Mouse (Mus musculus): ENCODE results near the gene Nol4l.
A peak's percentile ranks its signal among the peaks of the same experiment; 100 is the strongest.

Gene Nol4l

GRCm38 (mm10) chr2:153445137-153446016 is 84.4 kb downstream of the Nol4l start:
- DNase-seq (ENCODE audit: extremely low spot score) = peak; percentile 51

GRCm38 (mm10) chr2:153444254-153445136 is 85.3 kb downstream of the Nol4l start:
- peak; percentile 87 for DNase-seq (ENCODE audit: extremely low spot score)

DNA sequence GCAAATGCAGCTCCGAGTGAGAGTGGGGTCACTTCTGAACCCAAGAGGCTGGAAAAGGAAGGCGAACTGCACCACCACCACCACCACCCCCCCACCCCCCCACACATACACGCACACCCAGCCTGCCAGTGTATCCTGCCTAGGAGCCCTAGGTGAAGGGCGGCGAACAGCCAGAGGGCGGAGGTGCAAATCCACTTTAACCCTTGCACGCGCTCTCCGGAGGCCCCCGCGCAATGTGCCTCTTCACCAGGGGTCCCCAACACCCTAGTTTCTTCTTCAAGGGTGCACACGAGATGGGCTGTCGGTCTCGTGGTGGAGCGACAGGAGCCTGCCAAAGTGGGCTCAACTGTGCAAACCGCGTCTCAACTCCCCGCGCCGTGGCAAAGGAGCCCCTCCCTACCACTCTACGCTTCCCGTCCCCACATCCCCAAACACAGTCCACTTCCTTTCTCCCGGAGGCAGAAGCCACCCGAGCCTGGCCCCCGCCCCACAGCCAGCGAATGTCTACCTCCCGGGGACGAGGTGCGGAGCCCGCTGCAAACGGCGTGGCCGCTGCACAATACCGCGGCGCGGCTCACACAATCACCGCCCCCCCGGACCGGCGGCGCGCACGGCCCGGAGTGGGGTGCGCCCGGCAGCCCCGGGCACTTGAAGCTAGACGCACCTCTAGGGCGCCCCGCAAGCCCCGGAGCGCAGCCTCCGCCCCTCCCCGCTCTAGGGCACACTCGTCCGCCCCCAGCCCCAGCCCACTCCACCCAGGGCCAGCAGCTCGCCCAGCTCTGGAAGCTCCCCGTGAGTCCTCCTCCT is 86.1 kb downstream of the Nol4l start:
- no peak for DNase-seq (ENCODE audit: extremely low spot score)

- peak; percentile 43 for DNase-seq (ENCODE audit: extremely low spot score)
Measured at GRCm38 (mm10) chr2:153442720-153443119, 87.1 kb downstream of the Nol4l start.

- no peak for DNase-seq (ENCODE audit: extremely low spot score)
Measured at GRCm38 (mm10) chr2:153441228-153441627, 88.5 kb downstream of the Nol4l start.

GRCm38 (mm10) chr2:153440755-153441154 is 89.0 kb downstream of the Nol4l start:
- no peak for DNase-seq (ENCODE audit: extremely low spot score)

- no peak for DNase-seq (ENCODE audit: extremely low spot score)
Measured at GRCm38 (mm10) chr2:153437306-153437659, 92.5 kb downstream of the Nol4l start.

DNA sequence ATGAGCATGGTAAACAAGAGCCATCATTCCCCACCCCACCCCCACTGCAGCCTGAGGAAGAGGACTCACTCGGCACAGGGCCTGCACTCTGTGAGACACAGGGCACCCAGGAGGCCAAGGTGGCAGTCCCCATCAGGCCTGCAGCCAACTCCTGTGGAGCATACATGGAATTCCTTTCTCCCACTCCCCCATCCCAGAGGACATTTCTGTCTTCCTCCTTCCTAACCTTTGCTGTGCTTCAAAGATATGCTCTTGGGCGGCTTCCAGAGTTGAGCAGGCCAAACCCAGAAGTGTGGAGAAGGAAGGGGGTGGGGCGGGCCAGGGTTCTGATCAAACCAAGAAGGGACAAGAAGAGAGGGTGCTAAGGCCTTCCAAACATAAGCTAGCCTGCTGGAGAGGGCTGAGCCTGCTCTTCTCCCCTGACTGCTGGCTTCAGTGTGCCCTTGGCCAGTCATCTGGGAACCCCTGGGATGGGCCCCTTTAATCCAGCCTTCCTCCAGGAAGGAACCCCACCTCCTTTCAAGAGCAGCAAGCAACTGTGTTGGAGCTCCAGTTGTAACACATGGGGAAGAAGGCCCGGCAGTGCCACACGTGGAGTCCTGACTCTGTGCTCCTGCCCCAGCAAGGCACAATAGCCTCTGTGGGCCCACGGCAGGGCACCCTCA is 93.0 kb downstream of the Nol4l start:
- DNase-seq (ENCODE audit: extremely low spot score) = peak; percentile 41

DNA sequence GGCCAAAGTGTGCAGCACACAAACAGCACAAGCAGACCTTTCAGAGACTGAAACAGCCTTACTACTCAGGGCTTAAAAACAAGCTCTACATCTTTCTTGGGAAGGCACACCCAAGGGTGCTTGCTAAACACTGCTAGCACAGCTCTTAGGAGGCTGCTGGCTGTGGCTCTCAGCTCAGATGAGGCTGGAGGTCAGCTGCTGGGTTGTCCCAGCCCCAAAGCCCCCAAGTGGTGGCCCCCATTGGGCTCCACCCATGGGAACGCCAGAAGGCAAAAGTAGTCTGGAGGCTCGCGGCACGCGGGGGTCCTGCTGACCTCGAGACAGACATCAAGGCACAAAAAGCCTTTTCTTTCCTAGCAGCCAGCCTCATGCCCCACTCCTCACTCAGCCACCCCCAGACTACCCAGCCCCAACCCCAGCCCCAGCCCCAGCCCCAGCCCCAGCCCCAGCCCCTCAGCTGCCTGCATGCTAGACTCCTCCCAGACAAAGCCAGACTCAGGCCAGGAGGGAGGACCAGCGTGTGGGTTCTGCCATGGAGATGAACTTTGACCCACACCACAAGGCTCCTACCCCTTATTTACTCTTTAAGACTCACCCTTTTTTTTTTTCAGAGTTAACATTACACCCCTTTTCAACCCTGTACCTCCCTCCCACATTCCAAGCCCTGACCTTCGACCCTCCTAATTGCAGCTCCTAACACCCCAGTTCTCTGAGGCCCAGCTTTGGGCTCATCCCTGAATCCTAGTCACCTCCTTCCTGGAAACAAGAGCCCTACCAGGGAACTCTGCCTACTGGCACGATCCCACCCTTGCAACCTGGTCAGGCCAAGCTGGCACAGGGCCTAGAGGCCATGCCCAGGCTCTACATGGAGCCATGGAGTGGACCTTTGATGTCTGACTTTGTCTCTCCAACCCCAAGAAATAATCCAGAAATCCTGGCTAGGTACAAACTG is 94.6 kb downstream of the Nol4l start:
- peak; percentile 55 for DNase-seq (ENCODE audit: extremely low spot score)

GRCm38 (mm10) chr2:153433859-153434258 is 95.9 kb downstream of the Nol4l start:
- DNase-seq (ENCODE audit: extremely low spot score) = no peak

DNA sequence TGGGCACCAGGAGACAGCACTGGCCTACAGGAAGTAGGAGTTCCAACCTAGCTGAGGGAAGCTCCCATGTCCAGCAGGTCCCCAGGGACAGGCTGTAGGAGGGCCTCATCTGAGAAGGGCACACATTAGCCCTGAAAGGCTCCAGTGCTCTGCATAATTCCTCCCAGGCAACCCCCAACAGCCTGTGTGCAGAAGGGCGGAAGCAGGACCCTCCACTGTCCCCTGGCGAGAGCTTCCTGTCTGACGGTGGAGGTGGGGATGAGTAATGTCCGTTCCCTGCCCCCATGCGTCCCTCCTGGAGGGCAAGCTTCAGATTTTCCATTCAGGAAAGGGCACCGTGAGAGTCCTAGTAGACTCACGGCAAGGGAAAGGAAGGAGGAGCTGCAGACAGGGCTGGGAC is 97.3 kb downstream of the Nol4l start:
- DNase-seq (ENCODE audit: extremely low spot score) = no peak

GRCm38 (mm10) chr2:153430571-153430970 is 99.2 kb downstream of the Nol4l start:
- no peak for DNase-seq (ENCODE audit: extremely low spot score)

DNA sequence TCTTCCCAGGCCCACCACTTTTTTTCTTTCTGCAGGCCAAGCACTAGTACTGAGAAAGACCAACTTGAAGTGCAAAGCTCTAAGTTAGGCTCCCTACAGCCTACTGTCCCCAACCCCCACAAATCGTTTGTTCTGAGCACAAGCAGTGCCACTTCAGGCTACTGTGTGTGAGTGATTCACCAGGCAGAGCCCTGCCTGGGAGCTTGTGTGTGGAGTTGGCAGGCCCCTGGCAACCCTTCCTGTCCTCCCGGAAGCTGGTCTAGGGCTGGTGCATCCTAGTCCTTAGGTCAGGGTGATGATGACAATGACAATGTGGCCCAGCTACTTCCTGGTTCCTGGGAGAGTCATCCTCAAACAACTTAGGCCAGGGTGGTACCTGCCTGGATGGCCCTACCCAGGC is 101.3 kb downstream of the Nol4l start:
- DNase-seq (ENCODE audit: extremely low spot score) = no peak

DNA sequence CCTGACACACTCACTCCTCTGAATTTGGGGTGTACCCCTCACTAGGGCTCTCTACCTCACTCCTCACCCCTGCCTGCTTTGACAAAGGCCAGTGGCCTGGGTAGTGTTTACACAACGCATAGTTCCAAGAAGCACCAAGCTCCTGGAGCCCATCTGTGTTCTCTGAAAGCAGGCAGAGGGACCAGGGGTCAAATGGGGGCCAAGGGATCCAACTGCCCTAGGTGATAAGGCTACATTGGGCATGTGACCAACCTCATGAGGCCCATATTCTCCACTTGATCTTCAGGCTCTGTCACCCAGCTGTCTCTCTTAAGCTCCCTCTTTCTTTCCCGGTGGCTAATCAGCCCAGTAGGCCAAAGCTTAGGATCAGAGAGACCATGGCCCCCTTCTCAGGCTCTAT is 102.8 kb downstream of the Nol4l start:
- peak; percentile 53 for DNase-seq (ENCODE audit: extremely low spot score)

GRCm38 (mm10) chr2:153425998-153426670 is 103.6 kb downstream of the Nol4l start:
- peak; percentile 38 for DNase-seq (ENCODE audit: extremely low spot score)

GRCm38 (mm10) chr2:153425124-153425844 is 104.5 kb downstream of the Nol4l start:
- no peak for DNase-seq (ENCODE audit: extremely low spot score)

DNA sequence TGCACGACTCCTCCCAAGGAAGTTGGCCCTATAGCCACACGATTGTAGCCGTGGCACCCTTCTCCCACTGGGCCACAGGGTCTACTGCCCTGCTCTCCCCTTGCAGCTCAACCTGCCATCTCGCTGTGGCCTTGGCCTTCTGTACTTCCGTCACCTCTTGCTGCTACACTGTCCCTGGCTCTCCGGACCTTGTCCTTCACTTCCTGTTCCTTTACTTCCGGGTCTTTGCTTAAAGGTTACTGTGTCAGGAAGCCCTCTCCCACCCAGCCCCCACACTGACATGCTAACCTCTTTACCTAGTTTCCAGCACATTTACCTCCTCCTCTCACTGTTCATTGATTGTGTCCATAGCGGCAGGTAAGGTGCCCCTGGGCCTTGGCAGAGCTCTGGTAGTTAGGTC is 105.2 kb downstream of the Nol4l start:
- no peak for DNase-seq (ENCODE audit: extremely low spot score)

DNA sequence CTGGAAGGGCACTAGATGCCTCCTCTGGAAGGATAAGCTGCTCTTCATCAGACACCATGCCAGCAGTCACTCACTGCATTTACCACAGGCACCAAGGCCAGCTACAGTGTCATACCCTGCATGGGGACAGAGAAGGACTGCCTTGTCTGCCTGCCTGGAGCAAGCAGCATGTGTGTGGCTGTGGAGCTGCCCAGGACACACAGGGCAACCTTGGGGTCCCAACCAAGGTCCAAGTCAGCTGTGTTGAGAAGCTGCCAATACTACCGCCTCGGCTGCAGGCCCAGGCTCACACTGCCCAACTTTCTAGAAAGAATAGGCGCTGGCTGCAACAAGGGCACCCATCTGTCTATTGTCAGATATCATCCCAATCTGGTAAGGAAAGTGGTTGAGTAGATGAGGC is 106.7 kb downstream of the Nol4l start:
- no peak for DNase-seq (ENCODE audit: extremely low spot score)

DNA sequence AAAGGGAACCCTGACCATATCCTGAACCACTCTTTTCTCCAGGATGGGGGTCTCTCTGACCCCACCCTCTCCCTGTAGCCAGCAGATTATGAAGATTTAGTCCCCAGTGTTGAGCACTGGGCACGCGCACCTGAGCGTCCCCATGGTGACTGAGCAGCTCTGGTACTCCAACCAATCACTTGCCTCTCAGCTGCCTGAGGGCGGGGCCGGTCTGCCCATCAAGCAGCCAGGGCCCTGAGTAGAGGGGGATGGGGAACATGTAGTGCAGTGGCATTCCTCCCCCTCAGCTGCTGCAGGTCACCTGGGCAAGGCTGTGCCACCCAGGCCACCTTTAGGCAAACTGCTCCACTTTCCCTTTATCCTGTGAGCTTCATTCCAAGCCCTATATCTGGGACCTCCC is 107.7 kb downstream of the Nol4l start:
- no peak for DNase-seq (ENCODE audit: extremely low spot score)

All from embryo, embryonic 9.5 days (tissue).